Mouse (Mus musculus): Measurements from ENCODE around the gene Lpp. TPM values are rescaled to one million over a fixed set of nuclear protein-coding genes. Genes with fewer than 3 reads are reported as not detected.

Lpp gene
- polyA plus RNA-seq, 1 experiment, result 18.7 TPM

- DNase-seq, result no peak
- Histone ChIP-seq H3K4me3 (replicated peaks; ENCODE audit: extremely low read depth, low read depth, low read length) (no peak overlapping the region), H3K4me1 (ENCODE audit: control insufficient read depth, insufficient read depth, low read length) (peaks cover 4% of the 10 kb centered on the region; the same call in 1 of the 2 replicates)
- TF ChIP-seq CTCF (IDR thresholded peaks at IDR 0.05; ENCODE audit: insufficient read depth, low read length) (no peak), POLR2A (IDR thresholded peaks at IDR 0.05; ENCODE audit: borderline replicate concordance, extremely low read depth, low read depth, low read length) (no peak)
- 24% methylated on average over 4 of the region's 4 CpGs for WGBS
Measured at GRCm38 (mm10) chr16:24454493-24454892, 61.2 kb downstream of the Lpp start.

GRCm38 (mm10) chr16:24455361-24455855 lies 62.1 kb downstream of the Lpp start:
- 60% methylated on average over 3 of the region's 3 CpGs for WGBS
- DNase-seq, result no peak
- Histone ChIP-seq H3K4me3 (replicated peaks; ENCODE audit: extremely low read depth, low read depth, low read length) (no peak overlapping the region), H3K4me1 (ENCODE audit: control insufficient read depth, insufficient read depth, low read length) (peaks cover 5% of the 10 kb centered on the region; the same call in 1 of the 2 replicates)
- TF ChIP-seq CTCF (IDR thresholded peaks at IDR 0.05; ENCODE audit: insufficient read depth, low read length) (no peak), POLR2A (IDR thresholded peaks at IDR 0.05; ENCODE audit: borderline replicate concordance, extremely low read depth, low read depth, low read length) (no peak)

- 82% methylated on average over 2 of the region's 2 CpGs for WGBS
- TF ChIP-seq CTCF (IDR thresholded peaks at IDR 0.05; ENCODE audit: insufficient read depth, low read length) (no peak), POLR2A (IDR thresholded peaks at IDR 0.05; ENCODE audit: borderline replicate concordance, extremely low read depth, low read depth, low read length) (no peak)
- H3K4me1 ChIP-seq (ENCODE audit: control insufficient read depth, insufficient read depth, low read length), result peaks cover 5% of the 10 kb centered on the region; the same call in 1 of the 2 replicates
- no peak overlapping the region for H3K4me3 ChIP-seq (replicated peaks; ENCODE audit: extremely low read depth, low read depth, low read length)
- DNase-seq, result no peak
Measured at GRCm38 (mm10) chr16:24463842-24464241, 70.5 kb downstream of the Lpp start.

- DNase-seq, result no peak
- Histone ChIP-seq H3K4me3 (replicated peaks; ENCODE audit: extremely low read depth, low read depth, low read length) (no peak overlapping the region), H3K4me1 (ENCODE audit: control insufficient read depth, insufficient read depth, low read length) (peaks cover 5% of the 10 kb centered on the region; the same call in 1 of the 2 replicates)
- TF ChIP-seq CTCF (IDR thresholded peaks at IDR 0.05; ENCODE audit: insufficient read depth, low read length) (no peak), POLR2A (IDR thresholded peaks at IDR 0.05; ENCODE audit: borderline replicate concordance, extremely low read depth, low read depth, low read length) (no peak)
- WGBS, result 84% methylated on average over 5 of the region's 5 CpGs
Measured at GRCm38 (mm10) chr16:24464436-24464835, 71.1 kb downstream of the Lpp start.

- DNase-seq, result no peak
Measured at GRCm38 (mm10) chr16:24465633-24466032, 72.3 kb downstream of the Lpp start.

GRCm38 (mm10) chr16:24467544-24468290 lies 74.4 kb downstream of the Lpp start:
- TF ChIP-seq POLR2A (IDR thresholded peaks at IDR 0.05; ENCODE audit: borderline replicate concordance, extremely low read depth, low read depth, low read length), result no peak
- TF ChIP-seq CTCF (IDR thresholded peaks at IDR 0.05; ENCODE audit: insufficient read depth, low read length), result no peak
- WGBS, result 77% methylated on average over 17 of the region's 17 CpGs
- DNase-seq, result no peak

More at GRCm38 (mm10) chr16:24465633-24466032, 72.3 kb downstream of the Lpp start:
- WGBS, result 62% methylated on average over 5 of the region's 5 CpGs
- H3K4me1 ChIP-seq (ENCODE audit: control insufficient read depth, insufficient read depth, low read length), result no peaks in the 10 kb centered on the region
- H3K4me3 ChIP-seq (replicated peaks; ENCODE audit: extremely low read depth, low read depth, low read length), result no peak overlapping the region
- TF ChIP-seq CTCF (IDR thresholded peaks at IDR 0.05; ENCODE audit: insufficient read depth, low read length) (no peak), POLR2A (IDR thresholded peaks at IDR 0.05; ENCODE audit: borderline replicate concordance, extremely low read depth, low read depth, low read length) (no peak)

GRCm38 (mm10) chr16:24469313-24469712 lies 76.0 kb downstream of the Lpp start:
- no peak for DNase-seq
- H3K4me3 ChIP-seq (replicated peaks; ENCODE audit: extremely low read depth, low read depth, low read length), result no peak overlapping the region
- no peak for TF ChIP-seq CTCF (IDR thresholded peaks at IDR 0.05; ENCODE audit: insufficient read depth, low read length)
- no peak for TF ChIP-seq POLR2A (IDR thresholded peaks at IDR 0.05; ENCODE audit: borderline replicate concordance, extremely low read depth, low read depth, low read length)
- H3K4me1 ChIP-seq (ENCODE audit: control insufficient read depth, insufficient read depth, low read length), result peaks cover 5% of the 10 kb centered on the region; the same call in 1 of the 2 replicates
- WGBS, result 66% methylated on average over 3 of the region's 3 CpGs

More at GRCm38 (mm10) chr16:24467544-24468290, 74.4 kb downstream of the Lpp start:
- Histone ChIP-seq H3K4me3 (replicated peaks; ENCODE audit: extremely low read depth, low read depth, low read length) (no peak overlapping the region), H3K4me1 (ENCODE audit: control insufficient read depth, insufficient read depth, low read length) (peaks cover 5% of the 10 kb centered on the region; the same call in 1 of the 2 replicates)

GRCm38 (mm10) chr16:24470601-24471000 lies 77.3 kb downstream of the Lpp start:
- WGBS, result 70% methylated on average over 1 of the region's 1 CpGs
- no peak overlapping the region for H3K4me3 ChIP-seq (replicated peaks; ENCODE audit: extremely low read depth, low read depth, low read length)
- peaks cover 8% of the 10 kb centered on the region for H3K4me1 ChIP-seq (ENCODE audit: control insufficient read depth, insufficient read depth, low read length)
- DNase-seq, result no peak
- TF ChIP-seq CTCF (IDR thresholded peaks at IDR 0.05; ENCODE audit: insufficient read depth, low read length) (no peak), POLR2A (IDR thresholded peaks at IDR 0.05; ENCODE audit: borderline replicate concordance, extremely low read depth, low read depth, low read length) (no peak)

GRCm38 (mm10) chr16:24471029-24471428 lies 77.7 kb downstream of the Lpp start:
- TF ChIP-seq POLR2A (IDR thresholded peaks at IDR 0.05; ENCODE audit: borderline replicate concordance, extremely low read depth, low read depth, low read length) (no peak), CTCF (IDR thresholded peaks at IDR 0.05; ENCODE audit: insufficient read depth, low read length) (no peak)
- Histone ChIP-seq H3K4me1 (ENCODE audit: control insufficient read depth, insufficient read depth, low read length) (peaks cover 8% of the 10 kb centered on the region), H3K4me3 (replicated peaks; ENCODE audit: extremely low read depth, low read depth, low read length) (no peak overlapping the region)
- no peak for DNase-seq
- WGBS, result 62% methylated on average over 4 of the region's 4 CpGs

- 63% methylated on average over 1 of the region's 1 CpGs for WGBS
- peaks cover 9% of the 10 kb centered on the region for H3K4me1 ChIP-seq (ENCODE audit: control insufficient read depth, insufficient read depth, low read length)
- H3K4me3 ChIP-seq (replicated peaks; ENCODE audit: extremely low read depth, low read depth, low read length), result no peak overlapping the region
- no peak for DNase-seq
- TF ChIP-seq CTCF (IDR thresholded peaks at IDR 0.05; ENCODE audit: insufficient read depth, low read length), result no peak
- TF ChIP-seq POLR2A (IDR thresholded peaks at IDR 0.05; ENCODE audit: borderline replicate concordance, extremely low read depth, low read depth, low read length), result no peak
Measured at GRCm38 (mm10) chr16:24471801-24472200, 78.5 kb downstream of the Lpp start.

Data from lung, adult 2 months (tissue).